Mouse (Mus musculus) embryonic stem cell, embryonic (primary cell): ENCODE data around the gene Cdk2ap2.

Source experiments
- CTCF ChIA-PET, 4 experiments: fragments of 300-600 bp in 2 of 4; fragments of 350-600 bp in 2 of 4; sonication (Branson Sonifier 250); formaldehyde crosslinking; loops; one replicate each; lab custom pipeline; 2022; ENCODE audit warnings: inconsistent platforms in 2 of 4; lab: Charles Lee
- POLR2A ChIA-PET, 4 experiments: fragments of 300-600 bp in 2 of 4; fragments of 350-600 bp in 2 of 4; sonication (Branson Sonifier 250); formaldehyde crosslinking; loops; one replicate each; lab custom pipeline; 2022; ENCODE audit warnings: antibody characterized with exemption in 4 of 4, inconsistent platforms in 1 of 4; lab: Charles Lee

The Cdk2ap2 gene

DNA sequence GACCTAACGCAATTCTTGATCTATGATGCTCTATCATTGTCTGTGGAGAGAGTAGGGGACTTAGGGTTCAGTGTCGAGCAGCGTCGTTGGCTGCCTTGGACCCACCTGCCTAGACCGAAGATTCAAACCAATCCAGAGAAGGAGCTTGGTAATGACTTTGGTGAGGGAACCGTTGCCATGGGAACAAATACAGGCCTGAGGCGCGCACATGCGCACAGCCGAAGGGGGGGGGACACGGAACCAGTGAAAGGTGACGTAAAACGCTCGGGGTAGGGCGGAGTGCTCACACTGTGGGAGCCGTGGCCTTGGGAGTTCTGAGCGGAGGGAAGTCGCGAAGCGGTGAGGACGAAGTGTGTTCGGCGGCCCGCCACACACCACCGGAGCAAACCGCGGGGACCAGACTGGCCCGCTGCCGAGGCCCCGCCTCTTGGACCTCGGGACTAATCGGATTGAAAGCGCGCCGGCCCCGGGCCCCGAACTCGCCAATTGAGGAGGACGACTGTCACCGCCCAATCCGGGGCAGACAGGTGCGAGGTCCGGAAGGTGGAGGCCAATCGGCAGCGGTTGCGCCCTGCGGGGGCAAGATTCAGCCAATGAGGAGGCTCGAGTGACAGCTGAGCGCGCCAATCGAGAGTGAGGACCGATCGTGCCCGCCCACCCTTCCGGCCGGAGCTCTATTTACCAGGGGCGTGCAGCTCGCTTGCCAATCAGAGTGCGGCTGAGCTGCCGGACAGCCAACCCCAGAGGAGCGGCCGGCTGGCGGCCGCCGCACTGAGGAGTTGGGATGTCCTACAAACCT, at the start of gene Cdk2ap2:
Gene Cdk2ap2, plus strand, starts transcription at position 541 of the 799 bp plus-strand sequence.
- POLR2A ChIA-PET = interaction anchor here (0.6 to 3.5 kb wide), 146 partner anchors 8 to 1199 kb away, joined by 3 to 51 read pairs (median 4); partner anchors contain the start of genes Aip (in 3 of the 4), Gstp2 (in 3 of the 4), Ppp1ca (in 3 of the 4) and Rad9a (in 3 of the 4)
- CTCF ChIA-PET = interaction anchor here (0.5 to 2.3 kb wide), 38 partner anchors 9 to 359 kb away, joined by 3 to 17 read pairs (median 4); partner anchors contain the start of genes Aip (in 2 of the 4), Ppp1ca (in 2 of the 4), AC109138.7 (in 1 of the 4) and Ankrd13d (in 1 of the 4)

DNA sequence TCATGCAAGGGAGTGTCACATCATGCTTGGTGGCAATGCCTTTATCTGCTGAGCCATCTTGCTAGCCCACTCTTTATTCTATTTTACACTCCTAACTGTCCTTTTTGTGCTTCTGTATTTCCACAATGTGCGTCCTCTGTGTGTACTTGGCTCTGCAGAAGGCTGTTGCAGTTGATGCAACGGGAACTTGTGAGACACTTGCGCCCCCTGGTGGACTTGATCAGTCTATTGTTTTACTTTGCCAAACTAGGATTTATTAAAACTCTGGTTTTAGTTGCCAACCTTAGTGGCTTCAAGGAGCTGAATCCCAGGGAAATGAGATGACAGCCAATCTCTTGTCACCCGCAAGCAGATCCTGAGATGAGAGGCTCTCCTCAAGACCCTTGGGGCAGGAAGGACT, 49.1 kb upstream of the Cdk2ap2 start:
- CTCF ChIA-PET = interaction anchor here (0.6 to 4.8 kb wide), 22 partner anchors 9 to 649 kb away, joined by 3 to 39 read pairs (median 4); partner anchors contain the start of genes Gstp1 (in 2 of the 4), Ndufv1 (in 2 of the 4), Aldh3b1 (in 1 of the 4) and Gm49405 (in 1 of the 4)
- POLR2A ChIA-PET = interaction anchor here (0.6 to 8.7 kb wide), 52 partner anchors 9 to 1764 kb away, joined by 3 to 109 read pairs (median 10); partner anchors contain the start of genes Gm49405 (in 3 of the 4), Gstp1 (in 3 of the 4), Gstp3 (in 3 of the 4) and Ndufv1 (in 3 of the 4)

DNA sequence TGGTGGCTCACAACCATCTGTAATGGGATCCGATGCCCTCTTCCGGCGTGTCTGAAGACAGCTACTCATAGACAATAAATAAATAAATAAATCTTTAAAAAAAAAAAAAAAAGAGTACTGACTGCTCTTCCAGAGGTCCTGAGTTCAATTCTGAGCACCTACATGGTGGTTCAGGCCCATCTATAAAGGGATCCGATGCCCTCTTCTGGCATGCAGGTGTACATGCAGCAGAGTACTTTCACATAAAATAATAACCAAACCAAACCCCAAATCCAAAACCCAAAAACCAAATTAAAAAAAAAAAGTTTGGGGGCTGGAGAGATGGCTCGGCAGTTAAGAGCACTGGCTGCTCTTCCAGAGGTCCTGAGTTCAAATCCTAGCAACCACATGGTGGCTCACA, 47.9 kb upstream of the Cdk2ap2 start:
- ChIA-PET POLR2A (interaction anchor here in 3 of 4 experiments (0.6 to 8.7 kb wide), 10 partner anchors 9 to 129 kb away, joined by 3 to 98 read pairs (median 25); partner anchors contain the start of genes Ndufv1 (in 2 of the 3), Gstp1 (in 1 of the 3) and Gstp3 (in 1 of the 3)), CTCF (interaction anchor here in 3 of 4 experiments (0.6 to 4.8 kb wide), 17 partner anchors 8 to 330 kb away, joined by 3 to 39 read pairs (median 4); partner anchors contain the start of genes Gstp3 (in 2 of the 3), Aip (in 1 of the 3), Gm49405 (in 1 of the 3) and Ndufv1 (in 1 of the 3))

DNA sequence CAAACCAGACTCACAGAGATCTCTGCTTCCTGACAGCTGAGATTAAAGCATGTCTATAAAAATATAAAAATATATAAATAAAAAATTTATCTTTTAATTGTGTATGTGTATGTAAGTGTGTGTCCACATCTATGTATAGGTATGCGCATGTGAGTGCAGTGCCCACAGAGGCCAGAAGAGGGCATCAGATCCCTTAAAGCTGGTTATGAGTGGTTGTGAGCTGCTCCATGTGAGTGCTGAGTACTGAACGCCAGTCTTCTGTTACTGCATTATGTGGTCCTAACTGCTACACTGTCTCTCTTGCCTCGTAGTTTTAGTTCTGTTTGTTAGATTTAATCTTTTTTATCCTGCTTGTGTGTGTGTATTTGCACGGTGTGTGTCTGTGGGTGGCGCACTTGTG, 46.0 kb upstream of the Cdk2ap2 start:
- ChIA-PET POLR2A (interaction anchor here in 2 of 4 experiments (0.9 to 8.7 kb wide), 11 partner anchors 8 to 459 kb away, joined by 3 to 98 read pairs (median 6); partner anchors contain the start of genes Cdk2ap2 (in 1 of the 2), Gstp1 (in 1 of the 2) and Pcx (in 1 of the 2)), CTCF (interaction anchor here (0.5 to 4.7 kb wide), 47 partner anchors 9 to 347 kb away, joined by 3 to 53 read pairs (median 5); partner anchors contain the start of genes Cdk2ap2 (in 2 of the 4), Ndufv1 (in 2 of the 4), Gm49405 (in 1 of the 4) and Grk2 (in 1 of the 4))

DNA sequence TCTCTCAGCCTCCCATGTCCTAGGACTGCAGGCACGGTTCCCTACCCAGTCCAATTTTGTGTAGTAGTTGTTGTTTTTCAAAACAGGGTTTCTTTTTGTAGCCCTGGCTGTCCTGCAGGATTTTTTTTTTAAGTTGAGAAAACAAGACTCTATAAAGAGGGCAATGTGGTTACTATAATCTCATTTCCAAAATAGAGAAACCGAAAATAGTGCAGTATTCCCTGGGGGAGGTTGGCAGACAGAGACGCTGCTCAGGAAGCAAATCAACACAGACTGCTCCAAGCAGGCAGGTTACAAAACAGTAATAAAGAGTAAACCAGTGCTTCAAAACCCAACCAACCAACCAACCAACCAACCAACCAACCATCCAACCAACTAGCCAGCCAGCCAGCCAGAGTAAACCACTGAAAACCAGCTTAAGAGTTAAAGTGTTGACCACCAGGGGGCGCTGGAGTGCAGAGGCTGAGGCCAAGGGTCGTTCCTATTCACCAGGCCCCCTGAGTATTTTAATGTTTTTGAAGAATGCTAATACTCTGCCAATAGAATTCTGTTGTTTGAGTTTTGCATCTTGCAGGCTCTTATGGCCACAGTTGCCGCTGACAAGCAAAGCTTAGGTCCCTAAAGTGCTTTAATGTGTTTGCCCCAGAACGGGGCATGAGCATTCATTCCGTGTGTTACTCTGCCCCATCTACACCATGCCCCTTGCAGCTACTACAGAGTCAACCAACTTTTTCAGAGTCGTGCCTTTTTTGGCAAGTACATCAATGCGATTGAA, 45.1 kb upstream of the Cdk2ap2 start:
- ChIA-PET CTCF (interaction anchor here (0.5 to 4.7 kb wide), 104 partner anchors 9 to 989 kb away, joined by 3 to 53 read pairs (median 4); partner anchors contain the start of genes Ndufv1 (in 4 of the 4), Aip (in 2 of the 4), Cdk2ap2 (in 2 of the 4) and Pold4 (in 2 of the 4)), POLR2A (interaction anchor here (0.5 to 8.7 kb wide), 27 partner anchors 8 to 600 kb away, joined by 3 to 98 read pairs (median 3); partner anchors contain the start of genes Cdk2ap2 (in 2 of the 4), Gstp1 (in 2 of the 4), Clcf1 (in 1 of the 4) and Ndufv1 (in 1 of the 4))

DNA sequence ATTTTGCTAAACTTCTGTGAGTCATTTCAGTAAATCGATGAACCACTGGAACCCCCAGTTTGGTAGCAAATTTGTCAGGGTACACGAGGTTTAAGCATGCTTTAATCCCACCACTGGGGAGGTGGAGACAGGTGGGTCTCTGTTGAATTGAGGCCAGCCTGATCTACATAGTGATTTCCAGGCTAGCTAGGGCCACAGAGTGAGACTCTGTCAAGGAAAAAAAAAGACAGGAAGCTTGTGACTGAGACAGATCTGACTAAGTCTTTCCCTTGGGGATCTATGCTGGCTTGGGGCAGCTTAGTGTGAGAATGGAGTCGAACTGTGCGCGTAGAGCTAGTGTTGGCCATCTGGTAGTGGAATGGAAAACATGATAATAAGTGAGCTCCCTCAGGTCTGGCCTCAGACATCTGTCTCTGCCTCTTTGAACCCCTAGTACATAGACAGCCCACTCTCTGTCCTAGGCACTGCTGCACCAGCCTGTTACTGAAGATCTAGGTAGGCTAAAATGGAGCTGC, 44.4 kb upstream of the Cdk2ap2 start:
- ChIA-PET CTCF (interaction anchor here (0.6 to 4.7 kb wide), 64 partner anchors 8 to 345 kb away, joined by 3 to 53 read pairs (median 5); partner anchors contain the start of genes Ndufv1 (in 3 of the 4), Aip (in 2 of the 4), Acy3 (in 1 of the 4) and Cabp2 (in 1 of the 4)), POLR2A (interaction anchor here (0.6 to 8.7 kb wide), 27 partner anchors 10 to 600 kb away, joined by 3 to 98 read pairs (median 3); partner anchors contain the start of genes Cdk2ap2 (in 2 of the 4), Gstp1 (in 2 of the 4), Clcf1 (in 1 of the 4) and Ndufv1 (in 1 of the 4))

DNA sequence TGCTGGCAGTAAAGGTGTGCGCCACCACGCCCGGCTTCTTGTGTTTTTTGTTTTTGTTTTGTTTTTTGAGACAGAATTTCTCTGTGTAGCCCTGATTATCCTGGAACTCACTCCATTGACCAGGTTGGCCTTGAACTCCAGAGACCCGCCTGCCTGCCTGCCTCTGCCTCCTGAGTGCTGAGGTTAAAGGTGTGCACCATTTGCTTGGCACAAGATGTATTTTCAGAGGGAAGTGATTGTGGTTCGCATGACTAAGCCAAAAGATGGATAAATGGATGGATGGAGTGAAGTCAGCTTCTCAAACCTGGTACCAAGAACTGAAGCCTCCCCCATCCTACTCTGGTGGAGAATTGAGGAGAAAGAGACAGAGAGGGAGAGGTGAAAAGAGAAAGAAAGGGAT, 42.4 kb upstream of the Cdk2ap2 start:
- ChIA-PET CTCF (interaction anchor here in 2 of 4 experiments (0.6 to 2.1 kb wide), 2 partner anchors 55 to 224 kb away, joined by 3 to 7 read pairs; partner anchors contain the start of genes Gm49405 (in 1 of the 2) and Nudt8 (in 1 of the 2)), POLR2A (interaction anchor here in 3 of 4 experiments (1.1 to 6.4 kb wide), 13 partner anchors 8 to 147 kb away, joined by 3 to 68 read pairs (median 4); partner anchors contain the start of genes Gstp2 (in 3 of the 3), Cdk2ap2 (in 2 of the 3), Gstp1 (in 1 of the 3) and Ndufv1 (in 1 of the 3))

DNA sequence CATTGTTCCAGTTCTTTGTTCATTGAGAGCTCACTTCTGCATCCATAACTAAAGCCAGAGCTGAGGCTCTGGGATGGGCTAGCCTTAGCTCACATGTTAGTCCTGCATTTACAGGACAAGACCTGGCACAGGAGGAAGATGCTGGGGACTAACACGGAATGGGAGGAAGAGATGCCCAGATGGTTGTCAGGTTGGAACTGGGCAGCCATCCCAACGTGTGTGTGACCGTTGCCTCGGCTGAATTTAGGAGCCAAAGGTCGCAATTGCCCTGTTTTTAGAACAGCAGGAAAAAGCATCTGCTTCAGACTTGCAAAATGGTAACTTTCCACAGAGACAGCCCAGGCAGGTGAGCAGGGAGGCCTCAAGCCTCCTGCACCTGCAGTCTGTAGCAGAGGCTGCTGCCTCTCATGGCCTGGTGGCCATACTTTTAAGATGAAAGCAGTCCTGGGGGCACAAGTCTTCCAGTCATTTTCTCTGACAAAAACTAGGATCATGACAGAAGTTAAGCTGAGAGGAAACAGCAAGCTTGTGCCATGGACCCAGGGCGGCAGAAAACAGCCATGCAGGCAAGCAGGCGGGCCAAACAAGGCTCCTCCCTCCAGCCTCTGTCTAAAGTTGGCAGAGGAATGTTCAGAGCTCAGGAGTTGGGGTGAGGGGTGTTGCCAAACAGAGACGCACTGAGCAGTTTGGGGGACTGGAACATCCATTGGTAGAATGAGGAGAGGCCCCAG, 41.6 kb upstream of the Cdk2ap2 start:
- CTCF ChIA-PET = interaction anchor here in 2 of 4 experiments (0.8 to 4.1 kb wide), 14 partner anchors 8 to 203 kb away, joined by 3 to 36 read pairs (median 6); partner anchors contain the start of genes Gm49405 (in 1 of the 2), Gstp2 (in 1 of the 2), Ndufv1 (in 1 of the 2) and Nudt8 (in 1 of the 2)

DNA sequence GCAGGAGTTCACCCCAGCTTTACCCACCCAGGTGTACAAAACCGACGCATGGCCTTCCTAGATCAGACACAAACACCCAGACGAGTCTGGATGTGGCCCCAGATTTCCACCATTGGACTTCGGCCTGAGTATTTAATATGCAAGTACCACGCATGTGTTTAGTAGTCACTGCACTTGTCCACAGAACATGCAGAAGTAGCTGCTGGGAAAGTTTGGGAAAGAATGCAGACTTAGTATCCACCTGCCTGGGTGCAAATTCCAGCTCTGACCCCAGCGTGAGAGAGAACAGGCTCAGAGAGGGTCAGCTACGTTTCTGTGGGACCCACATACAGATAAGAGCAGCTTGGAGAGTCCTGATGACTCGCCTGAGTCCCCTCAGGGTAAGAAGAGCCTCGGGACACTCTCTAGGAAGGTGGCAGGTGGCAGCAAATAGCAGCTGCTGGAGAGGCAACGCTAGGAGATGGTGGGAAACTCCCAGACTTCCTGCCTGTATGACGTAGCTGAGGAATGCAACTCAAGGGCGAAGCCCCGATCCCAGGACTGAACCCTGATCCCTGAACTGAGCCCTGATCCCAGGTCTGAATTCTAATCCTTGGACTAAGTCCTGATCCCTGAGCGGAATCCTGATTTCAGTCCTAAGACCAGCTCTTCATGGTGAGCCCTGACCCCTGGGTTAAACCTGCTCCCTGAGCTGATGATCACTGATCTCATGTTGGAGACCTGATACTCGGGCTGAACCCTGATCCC, 40.9 kb upstream of the Cdk2ap2 start:
- ChIA-PET CTCF (interaction anchor here (0.6 to 4.1 kb wide), 30 partner anchors 9 to 449 kb away, joined by 3 to 36 read pairs (median 4); partner anchors contain the start of genes Cdk2ap2 (in 1 of the 4), Gm49405 (in 1 of the 4), Gstp2 (in 1 of the 4) and Ndufv1 (in 1 of the 4)), POLR2A (interaction anchor here (0.9 to 6.4 kb wide), 66 partner anchors 9 to 245 kb away, joined by 3 to 109 read pairs (median 5); partner anchors contain the start of genes Gstp2 (in 4 of the 4), Ndufv1 (in 4 of the 4), Cdk2ap2 (in 3 of the 4) and Gstp1 (in 3 of the 4))

More for the DNA sequence above, 41.6 kb upstream of the Cdk2ap2 start:
- POLR2A ChIA-PET = interaction anchor here in 3 of 4 experiments (0.6 to 6.4 kb wide), 43 partner anchors 8 to 202 kb away, joined by 3 to 109 read pairs (median 6); partner anchors contain the start of genes Cdk2ap2 (in 3 of the 3), Gstp2 (in 3 of the 3), Aip (in 2 of the 3) and Gstp1 (in 2 of the 3)

DNA sequence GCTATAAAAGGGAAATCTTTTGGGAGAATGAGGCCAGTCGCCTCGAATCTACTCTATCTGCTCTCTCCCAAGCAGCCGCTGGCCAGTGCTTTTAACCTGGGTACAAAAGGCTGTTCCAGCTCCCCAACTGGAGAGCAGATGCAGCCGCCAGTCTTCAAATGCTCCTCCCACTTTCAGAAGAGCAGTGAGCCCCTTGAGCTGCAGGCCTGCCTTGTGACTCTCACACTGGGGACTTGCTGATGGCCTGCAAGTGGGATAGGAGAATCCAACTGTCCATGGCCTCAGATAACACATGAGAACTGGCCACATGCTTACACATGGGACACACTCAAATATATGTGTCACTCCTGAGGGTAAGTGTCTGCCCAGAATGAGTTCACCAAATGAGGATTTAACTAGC, 40.3 kb upstream of the Cdk2ap2 start:
- CTCF ChIA-PET = interaction anchor here (0.5 to 4.1 kb wide), 36 partner anchors 9 to 450 kb away, joined by 3 to 36 read pairs (median 5); partner anchors contain the start of genes Ndufv1 (in 2 of the 4), Cdk2ap2 (in 1 of the 4), Gm49405 (in 1 of the 4) and Gstp2 (in 1 of the 4)

DNA sequence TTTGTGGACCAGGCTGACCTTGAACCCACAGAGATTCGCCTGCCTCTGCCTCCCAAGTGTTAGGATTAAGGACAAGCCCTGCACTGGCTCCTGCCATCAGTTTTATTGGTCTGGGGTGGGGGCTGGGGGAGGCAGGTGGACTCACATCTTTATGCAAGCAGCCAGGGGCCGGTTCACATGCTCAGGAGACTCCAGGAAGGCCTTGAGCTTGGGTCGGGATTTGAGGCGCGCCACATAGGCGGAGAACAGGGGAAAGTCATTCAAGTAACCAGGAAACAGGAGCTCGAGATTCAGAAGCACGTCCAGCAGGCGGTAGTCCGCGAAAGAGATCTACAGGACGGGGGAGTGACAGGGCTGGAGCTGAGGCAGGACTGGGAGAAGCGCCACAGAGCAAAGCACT, 39.6 kb upstream of the Cdk2ap2 start:
- ChIA-PET CTCF (interaction anchor here (0.5 to 4.1 kb wide), 28 partner anchors 9 to 338 kb away, joined by 3 to 36 read pairs (median 4); partner anchors contain the start of genes Ndufv1 (in 2 of the 4), Cdk2ap2 (in 1 of the 4), Gstp1 (in 1 of the 4) and Gstp2 (in 1 of the 4)), POLR2A (interaction anchor here (0.6 to 6.4 kb wide), 66 partner anchors 10 to 1276 kb away, joined by 3 to 109 read pairs (median 5); partner anchors contain the start of genes Cdk2ap2 (in 3 of the 4), Gstp2 (in 3 of the 4), Ndufv1 (in 3 of the 4) and Aip (in 2 of the 4))

More for the DNA sequence above, 40.3 kb upstream of the Cdk2ap2 start:
- POLR2A ChIA-PET = interaction anchor here (0.6 to 6.4 kb wide), 70 partner anchors 10 to 574 kb away, joined by 3 to 109 read pairs (median 4); partner anchors contain the start of genes Gstp2 (in 4 of the 4), Ndufv1 (in 4 of the 4), Cdk2ap2 (in 3 of the 4) and Gstp1 (in 3 of the 4)

DNA sequence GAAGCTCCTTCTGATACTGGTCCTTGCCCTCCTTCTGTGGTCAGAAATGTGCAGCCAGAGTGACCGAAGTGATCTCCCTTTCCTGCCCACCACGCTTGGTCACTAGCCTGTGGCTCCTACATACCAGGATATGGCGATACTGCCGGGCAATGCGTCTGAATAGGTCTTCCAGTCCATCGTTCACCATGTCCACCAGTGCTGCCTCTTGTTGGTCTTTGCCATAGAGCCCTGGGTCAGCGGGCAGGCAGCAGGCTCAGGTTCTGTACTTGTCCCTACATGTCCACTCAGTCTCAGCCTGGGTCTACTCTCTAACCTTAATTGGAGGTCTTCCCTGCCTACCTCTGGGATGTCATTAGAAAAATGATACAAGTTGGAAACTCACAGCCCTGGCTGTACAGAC, 39.0 kb upstream of the Cdk2ap2 start:
- ChIA-PET CTCF (interaction anchor here (0.6 to 4.1 kb wide), 20 partner anchors 10 to 327 kb away, joined by 3 to 36 read pairs (median 5); partner anchors contain the start of genes Ndufv1 (in 2 of the 4), Cdk2ap2 (in 1 of the 4), Gstp1 (in 1 of the 4) and Gstp2 (in 1 of the 4)), POLR2A (interaction anchor here in 3 of 4 experiments (0.6 to 6.4 kb wide), 49 partner anchors 7 to 349 kb away, joined by 3 to 109 read pairs (median 6); partner anchors contain the start of genes Gstp2 (in 3 of the 3), Aip (in 2 of the 3), Cdk2ap2 (in 2 of the 3) and Ndufv1 (in 2 of the 3))

DNA sequence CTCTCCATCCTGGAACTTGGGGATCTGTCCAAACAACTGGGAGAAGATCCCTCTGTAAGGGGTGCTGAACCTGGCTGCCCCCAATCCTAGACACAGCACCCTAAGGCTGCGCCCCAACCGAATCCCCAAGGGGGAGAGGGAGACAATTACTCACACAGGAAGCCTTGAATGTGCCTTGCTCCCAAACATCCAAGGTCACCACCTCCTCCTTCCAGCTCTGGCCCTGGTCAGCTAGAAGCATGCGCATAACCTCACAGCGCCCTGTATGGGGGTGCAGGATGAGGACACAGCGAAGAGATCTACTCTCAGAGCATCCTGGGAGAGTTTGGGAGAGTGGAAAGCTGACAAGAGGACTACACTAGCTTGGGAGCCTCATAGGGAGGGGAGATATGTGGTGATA, 38.4 kb upstream of the Cdk2ap2 start:
- CTCF ChIA-PET = interaction anchor here (0.6 to 4.1 kb wide), 19 partner anchors 9 to 1313 kb away, joined by 3 to 36 read pairs (median 4); partner anchors contain the start of genes Cdk2ap2 (in 1 of the 4), Gstp1 (in 1 of the 4), Gstp2 (in 1 of the 4) and Ndufv1 (in 1 of the 4)
- POLR2A ChIA-PET = interaction anchor here in 3 of 4 experiments (0.6 to 6.4 kb wide), 40 partner anchors 8 to 199 kb away, joined by 3 to 109 read pairs (median 4); partner anchors contain the start of genes Gstp2 (in 3 of the 3), Acy3 (in 2 of the 3), Cdk2ap2 (in 2 of the 3) and Ndufv1 (in 2 of the 3)
